Mouse (Mus musculus) limb, embryonic 14.5 days (tissue): ENCODE results near the gene Lama4. TPM values are rescaled to one million over a fixed set of nuclear protein-coding genes. Genes with fewer than 3 reads are reported as not detected.

Experiments used
- ATAC-seq: fragments of 200-750 bp; cut with Nextera tagmentation; 2 replicates; pipeline ENCODE4 v1.8.0; 2017; ENCODE audit warnings: low read depth, moderate number of reproducible peaks, moderate TSS enrichment; ENCODE audit not compliant: low FRiP score
- DNase-seq: peaks from one replicate; pipeline ENCODE4 v3.0.0-alpha.2; 2015; ENCODE audit warnings: low spot score
- H3K27ac ChIP-seq: fragments of 300-500 bp; sonication (generic); replicated peaks from 2 replicates; pipeline ENCODE4 v1.5.1; 2014; ENCODE audit warnings: low read depth, mild to moderate bottlenecking, low read length, moderate library complexity, mixed read lengths
- H3K27me3 ChIP-seq: fragments of 300-500 bp; sonication (generic); 2 replicates; pipeline ENCODE4 v1.6.1; 2014; ENCODE audit warnings: low read length, mixed read lengths; ENCODE audit not compliant: control insufficient read depth, insufficient read depth
- H3K36me3 ChIP-seq: fragments of 300-500 bp; sonication (generic); 2 replicates; pipeline ENCODE4 v1.6.1; 2014; ENCODE audit warnings: mild to moderate bottlenecking, low read length, moderate library complexity, mixed read lengths; ENCODE audit not compliant: control insufficient read depth, insufficient read depth
- H3K4me1 ChIP-seq: fragments of 300-500 bp; sonication (generic); 2 replicates; pipeline ENCODE4 v1.6.1; 2014; ENCODE audit warnings: antibody characterized with exemption, low read length, mixed read lengths; ENCODE audit not compliant: control insufficient read depth, insufficient read depth
- H3K4me2 ChIP-seq: fragments of 300-500 bp; sonication (generic); replicated peaks from 2 replicates; pipeline ENCODE4 v1.6.1; 2014; ENCODE audit warnings: low read depth, mild to moderate bottlenecking, low read length, moderate library complexity; ENCODE audit not compliant: severe bottlenecking
- H3K4me3 ChIP-seq: fragments of 300-500 bp; sonication (generic); replicated peaks from 2 replicates; pipeline ENCODE4 v1.5.1; 2014; ENCODE audit warnings: low read length
- H3K9ac ChIP-seq: fragments of 300-500 bp; sonication (generic); 2 replicates; pipeline ENCODE4 v1.6.1; 2014; ENCODE audit warnings: mild to moderate bottlenecking, low read depth, low read length, moderate library complexity; ENCODE audit not compliant: severe bottlenecking
- H3K9me3 ChIP-seq: fragments of 300-500 bp; sonication (generic); 2 replicates; pipeline ENCODE4 v1.6.1; 2016; ENCODE audit warnings: low read length; ENCODE audit not compliant: control insufficient read depth
- POLR2A ChIP-seq: fragments of 200-500 bp; IDR thresholded peaks from 2 replicates; pipeline ENCODE4 v1.8.0; 2012; ENCODE audit warnings: inconsistent platforms, mild to moderate bottlenecking, moderate library complexity, borderline replicate concordance; ENCODE audit not compliant: insufficient read depth, insufficient read length; ENCODE audit errors: extremely low read depth
- WGBS: fragments of 180-500 bp; shearing (Covaris S2); extraction: QIAGEN DNeasy Blood & Tissue Kit; methylation state at CpG from one replicate; pipeline ENCODE4 v1.1.7; 2014; 5-methylcytosine and 5-hydroxymethylcytosine counted together
- polyA plus RNA-seq, 2 experiments: library from polyadenylated mRNA; depleted of rRNA in 1 of 2; stranded (reverse) in 1 of 2; unstranded in 1 of 2; fragments of >200 nt; fragmentation: Nextera tagmentation in 1 of 2; extraction: Ambion mirVana in 1 of 2; gene quantifications; 2 replicates each; pipeline versions ENCODE4 v1.2.1 to v1.2.3; 2012 to 2014

Lama4 gene
- polyA plus RNA-seq, 2 experiments: 72.9 to 88.7 TPM

DNA sequence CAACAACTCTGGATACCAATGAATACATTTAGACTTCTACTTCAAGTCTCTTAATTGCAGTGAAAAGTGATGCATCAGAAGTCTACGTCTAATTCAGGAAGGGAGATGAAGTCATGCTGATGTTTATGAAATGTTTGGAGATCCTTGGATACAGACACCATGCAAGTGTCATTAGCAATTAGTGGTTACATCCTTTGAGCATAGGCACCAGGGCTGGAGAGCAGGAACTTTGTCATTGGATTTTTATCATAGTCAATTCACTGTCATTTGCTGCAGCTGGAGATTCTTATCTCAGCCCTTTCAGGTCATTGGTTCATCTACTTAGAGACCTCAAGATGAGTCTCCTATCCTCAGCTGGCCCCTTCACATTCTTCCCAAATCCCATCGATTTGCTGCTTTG, 30.6 kb downstream of the Lama4 start:
- no peak for TF ChIP-seq POLR2A
- H3K9me3 ChIP-seq: no peaks in the 10 kb centered on the region
- no peak overlapping the region for H3K4me2 ChIP-seq
- 0 out of 2 replicates have a peak, but pooled peaks cover 6% of the 10 kb centered on the region for H3K4me1 ChIP-seq
- H3K36me3 ChIP-seq: peaks cover 2% of the 10 kb centered on the region; the same call in 1 of the 2 replicates
- ATAC-seq: no peak
- H3K27me3 ChIP-seq: no peaks in the 10 kb centered on the region
- DNase-seq: no peak
- no peak overlapping the region for H3K27ac ChIP-seq
- H3K4me3 ChIP-seq: no peak overlapping the region
- no peak overlapping the region for H3K9ac ChIP-seq
- 85% methylated on average over 2 of the region's 2 CpGs for WGBS

- DNase-seq (no peak), ATAC-seq (no peak)
- 82% methylated on average over 4 of the region's 4 CpGs for WGBS
- Histone ChIP-seq H3K36me3 (peaks cover 7% of the 10 kb centered on the region; the same call in 1 of the 2 replicates), H3K4me3 (no peak overlapping the region), H3K4me2 (no peak overlapping the region), H3K4me1 (peaks cover 3% of the 10 kb centered on the region; the same call in 1 of the 2 replicates), H3K9ac (no peak overlapping the region), H3K27me3 (no peaks in the 10 kb centered on the region), H3K9me3 (no peaks in the 10 kb centered on the region), H3K27ac (no peak overlapping the region)
- no peak for TF ChIP-seq POLR2A
Observed at GRCm38 (mm10) chr10:39000951-39001350, 35.6 kb downstream of the Lama4 start.

DNA sequence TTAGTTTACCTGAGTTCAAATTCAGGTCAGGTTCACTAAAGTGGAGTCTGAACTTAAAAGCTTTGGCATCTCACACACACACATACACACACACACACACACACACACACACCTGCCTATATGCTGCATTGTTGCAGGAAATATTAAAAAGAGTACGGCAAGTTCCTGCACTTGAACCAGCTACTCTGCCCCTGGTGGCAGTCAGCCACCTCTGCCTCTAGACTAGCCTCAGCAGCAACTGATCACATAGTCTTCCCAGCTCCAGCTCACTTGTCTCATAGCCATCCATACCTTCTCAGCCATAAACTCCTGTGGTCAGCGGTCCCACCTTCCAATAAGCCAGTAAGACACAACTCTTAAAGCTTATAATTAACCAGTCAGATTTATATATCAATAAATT, 37.2 kb downstream of the Lama4 start:
- Histone ChIP-seq H3K4me1 (peaks cover 3% of the 10 kb centered on the region; the same call in 1 of the 2 replicates), H3K36me3 (peaks cover 8% of the 10 kb centered on the region; the same call in 1 of the 2 replicates), H3K4me2 (no peak overlapping the region), H3K4me3 (no peak overlapping the region), H3K27ac (no peak overlapping the region), H3K27me3 (no peaks in the 10 kb centered on the region), H3K9ac (no peak overlapping the region), H3K9me3 (no peaks in the 10 kb centered on the region)
- TF ChIP-seq POLR2A: no peak
- 70% methylated on average over 2 of the region's 2 CpGs for WGBS
- DNase-seq: no peak
- ATAC-seq: no peak

GRCm38 (mm10) chr10:39003520-39003919, 38.2 kb downstream of the Lama4 start:
- no peak for ATAC-seq

DNA sequence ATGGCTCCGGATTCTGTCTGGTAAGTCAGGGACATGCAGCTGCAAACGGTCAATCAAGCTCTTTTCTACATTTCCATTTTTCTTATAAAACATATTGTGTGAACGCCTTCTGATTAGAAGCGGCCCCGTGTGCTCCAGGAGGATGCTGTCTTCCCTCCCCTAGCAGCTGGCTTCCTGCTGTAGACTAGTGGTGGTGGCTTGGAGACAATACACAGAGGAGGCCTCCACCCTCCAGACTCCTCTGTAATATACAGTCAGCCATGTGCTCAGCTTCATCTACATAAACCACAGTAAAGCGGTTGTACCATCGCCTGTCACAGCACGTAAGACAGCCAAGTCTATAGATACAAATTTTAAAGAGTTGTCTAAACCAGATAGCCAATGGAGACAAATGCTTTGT, 40.2 kb downstream of the Lama4 start:
- 82% methylated on average over 8 of the region's 8 CpGs for WGBS
- Histone ChIP-seq H3K27ac (no peak overlapping the region), H3K36me3 (peaks cover 12% of the 10 kb centered on the region), H3K9ac (no peak overlapping the region), H3K9me3 (no peaks in the 10 kb centered on the region), H3K4me1 (peaks cover 10% of the 10 kb centered on the region; the same call in 1 of the 2 replicates), H3K4me2 (no peak overlapping the region), H3K27me3 (no peaks in the 10 kb centered on the region), H3K4me3 (no peak overlapping the region)
- no peak for ATAC-seq
- no peak for DNase-seq
- no peak for TF ChIP-seq POLR2A

More at GRCm38 (mm10) chr10:39003520-39003919, 38.2 kb downstream of the Lama4 start:
- TF ChIP-seq POLR2A: no peak
- peaks cover 12% of the 10 kb centered on the region for H3K36me3 ChIP-seq
- H3K27me3 ChIP-seq: no peaks in the 10 kb centered on the region
- DNase-seq: no peak
- no peak overlapping the region for H3K4me2 ChIP-seq
- H3K9me3 ChIP-seq: no peaks in the 10 kb centered on the region
- no peak overlapping the region for H3K4me3 ChIP-seq
- H3K4me1 ChIP-seq: peaks cover 3% of the 10 kb centered on the region; the same call in 1 of the 2 replicates
- H3K9ac ChIP-seq: no peak overlapping the region
- no peak overlapping the region for H3K27ac ChIP-seq
